Mouse (Mus musculus) hindbrain, embryonic 14.5 days (tissue): Measurements from ENCODE around the gene Snx8. TPM values are rescaled to one million over a fixed set of nuclear protein-coding genes. Genes with fewer than 3 reads are reported as not detected.
"Not testable (repeated sequence)": the region's sequence is repeated elsewhere in the genome, so short reads cannot be mapped to it uniquely, and the experiment has no call there.

Experiments
- ATAC-seq: fragments of 200-750 bp; cut with Nextera tagmentation; 2 replicates; pipeline ENCODE4 v1.8.0; 2017; ENCODE audit warnings: moderate number of reproducible peaks, mild to moderate bottlenecking, moderate TSS enrichment, moderate library complexity; ENCODE audit not compliant: low FRiP score
- DNase-seq: peaks from one replicate; pipeline ENCODE4 v3.0.0-alpha.2; 2015; ENCODE audit warnings: low spot score
- H3K27ac ChIP-seq: fragments of 300-500 bp; sonication (generic); 2 replicates; pipeline ENCODE4 v1.5.1; 2014; ENCODE audit warnings: mild to moderate bottlenecking, moderate library complexity
- H3K27me3 ChIP-seq: fragments of 300-500 bp; sonication (generic); 2 replicates; pipeline ENCODE4 v1.6.1; 2014; ENCODE audit warnings: mild to moderate bottlenecking, low read length, mixed read lengths; ENCODE audit not compliant: control insufficient read depth, insufficient read depth
- H3K36me3 ChIP-seq: fragments of 300-500 bp; sonication (generic); replicated peaks from 2 replicates; pipeline ENCODE4 v1.6.1; 2014; ENCODE audit not compliant: control insufficient read depth, insufficient read depth
- H3K4me1 ChIP-seq: fragments of 300-500 bp; sonication (generic); replicated peaks from 2 replicates; pipeline ENCODE4 v1.6.1; 2014; ENCODE audit warnings: antibody characterized with exemption, low read length, mixed read lengths; ENCODE audit not compliant: control insufficient read depth, insufficient read depth
- H3K4me2 ChIP-seq: fragments of 300-500 bp; sonication (generic); replicated peaks from 2 replicates; pipeline ENCODE4 v1.6.1; 2014; ENCODE audit warnings: mild to moderate bottlenecking, moderate library complexity
- H3K4me3 ChIP-seq: fragments of 300-500 bp; sonication (generic); replicated peaks from 2 replicates; pipeline ENCODE4 v1.5.1; 2014; ENCODE audit warnings: mild to moderate bottlenecking, low read length
- H3K9ac ChIP-seq: fragments of 300-500 bp; sonication (generic); 2 replicates; pipeline ENCODE4 v1.6.1; 2014
- H3K9me3 ChIP-seq: fragments of 300-500 bp; sonication (generic); 2 replicates; pipeline ENCODE4 v1.6.1; 2016; ENCODE audit warnings: low read length; ENCODE audit not compliant: control insufficient read depth
- WGBS: fragments of 180-500 bp; shearing (Covaris S2); extraction: QIAGEN DNeasy Blood & Tissue Kit; methylation state at CpG from one replicate; pipeline ENCODE4 v1.1.7; 2014; 5-methylcytosine and 5-hydroxymethylcytosine counted together
- polyA plus RNA-seq: library from polyadenylated mRNA; unstranded; fragments of >200 nt; fragmentation: Nextera tagmentation; extraction: Ambion mirVana; gene quantifications from 2 replicates; pipeline ENCODE4 v1.2.1, GENCODE M21; 2014

The Snx8 gene
- polyA plus RNA-seq, 1 experiment from 2014 or later: 15.9 TPM

GRCm38 (mm10) chr5:140374226-140374625 is 14.8 kb downstream of the Snx8 start:
- no peak for ATAC-seq

GRCm38 (mm10) chr5:140373711-140374110 is 15.4 kb downstream of the Snx8 start:
- H3K4me3 ChIP-seq: no peak overlapping the region
- H3K4me1 ChIP-seq: no peaks in the 10 kb centered on the region; the same call in 1 of the 2 replicates
- no peak overlapping the region for H3K9ac ChIP-seq
- no peak overlapping the region for H3K27ac ChIP-seq
- H3K36me3 ChIP-seq: no peaks in the 10 kb centered on the region
- no peaks in the 10 kb centered on the region for H3K27me3 ChIP-seq
- H3K9me3 ChIP-seq: no peaks in the 10 kb centered on the region
- H3K4me2 ChIP-seq: no peak overlapping the region
- DNase-seq: no peak
- 81% methylated on average over 2 of the region's 2 CpGs for WGBS
- no peak for ATAC-seq

More at GRCm38 (mm10) chr5:140374226-140374625, 14.8 kb downstream of the Snx8 start:
- no peak overlapping the region for H3K9ac ChIP-seq
- H3K4me2 ChIP-seq: no peak overlapping the region
- H3K4me1 ChIP-seq: no peaks in the 10 kb centered on the region; the same call in 1 of the 2 replicates
- H3K36me3 ChIP-seq: no peaks in the 10 kb centered on the region
- WGBS: 27% methylated on average over 3 of the region's 3 CpGs
- H3K27ac ChIP-seq: no peak overlapping the region
- DNase-seq: no peak
- no peaks in the 10 kb centered on the region for H3K27me3 ChIP-seq
- no peak overlapping the region for H3K4me3 ChIP-seq
- no peaks in the 10 kb centered on the region for H3K9me3 ChIP-seq

- Histone ChIP-seq H3K4me3 (no peak overlapping the region), H3K27me3 (no peaks in the 10 kb centered on the region), H3K27ac (no peak overlapping the region), H3K4me2 (no peak overlapping the region), H3K9ac (no peak overlapping the region), H3K36me3 (no peaks in the 10 kb centered on the region), H3K9me3 (no peaks in the 10 kb centered on the region), H3K4me1 (no peaks in the 10 kb centered on the region; the same call in 1 of the 2 replicates)
- 94% methylated on average over 3 of the region's 3 CpGs for WGBS
- ATAC-seq (no peak), DNase-seq (no peak)
These were observed 17.4 kb downstream of the Snx8 start for GRCm38 (mm10) chr5:140371671-140372070.

GRCm38 (mm10) chr5:140370446-140371254 is 18.4 kb downstream of the Snx8 start:
- Histone ChIP-seq H3K36me3 (no peaks in the 10 kb centered on the region), H3K9ac (no peak overlapping the region), H3K4me1 (no peaks in the 10 kb centered on the region; the same call in 1 of the 2 replicates), H3K27me3 (no peaks in the 10 kb centered on the region), H3K9me3 (no peaks in the 10 kb centered on the region), H3K4me3 (no peak overlapping the region), H3K27ac (no peak overlapping the region), H3K4me2 (no peak overlapping the region)
- ATAC-seq: no peak
- 81% methylated on average over 6 of the region's 6 CpGs for WGBS
- DNase-seq: no peak

GRCm38 (mm10) chr5:140369466-140369865 is 19.6 kb downstream of the Snx8 start:
- no peaks in the 10 kb centered on the region for H3K9me3 ChIP-seq
- H3K9ac ChIP-seq: no peak overlapping the region
- ATAC-seq (no peak), DNase-seq (no peak)
- 85% methylated on average over 2 of the region's 2 CpGs for WGBS
- no peaks in the 10 kb centered on the region; the same call in 1 of the 2 replicates for H3K4me1 ChIP-seq
- H3K27ac ChIP-seq: no peak overlapping the region
- no peak overlapping the region for H3K4me3 ChIP-seq
- H3K27me3 ChIP-seq: no peaks in the 10 kb centered on the region
- H3K36me3 ChIP-seq: no peaks in the 10 kb centered on the region
- H3K4me2 ChIP-seq: no peak overlapping the region

GRCm38 (mm10) chr5:140368926-140369325 is 20.1 kb downstream of the Snx8 start:
- no peak overlapping the region for H3K9ac ChIP-seq
- WGBS: 97% methylated on average over 4 of the region's 4 CpGs

GRCm38 (mm10) chr5:140368126-140368525 is 20.9 kb downstream of the Snx8 start:
- H3K9ac ChIP-seq, H3K4me3 ChIP-seq, H3K27me3 ChIP-seq, H3K4me2 ChIP-seq, H3K36me3 ChIP-seq, H3K9me3 ChIP-seq, H3K27ac ChIP-seq, H3K4me1 ChIP-seq, ATAC-seq, DNase-seq: not testable (repeated sequence)
- WGBS: 88% methylated on average over 2 of the region's 2 CpGs

More at GRCm38 (mm10) chr5:140368926-140369325, 20.1 kb downstream of the Snx8 start:
- no peak for ATAC-seq
- Histone ChIP-seq H3K27ac (no peak overlapping the region), H3K4me1 (no peaks in the 10 kb centered on the region), H3K4me2 (no peak overlapping the region), H3K27me3 (no peaks in the 10 kb centered on the region), H3K36me3 (no peaks in the 10 kb centered on the region), H3K9me3 (no peaks in the 10 kb centered on the region), H3K4me3 (no peak overlapping the region)
- DNase-seq: no peak

- H3K9ac ChIP-seq: no peak overlapping the region
- WGBS: 96% methylated on average over 5 of the region's 5 CpGs
These were observed 24.6 kb downstream of the Snx8 start for GRCm38 (mm10) chr5:140364415-140364814.

GRCm38 (mm10) chr5:140359930-140360674 is 29.0 kb downstream of the Snx8 start:
- Histone ChIP-seq H3K9ac (no peak overlapping the region), H3K4me3 (no peak overlapping the region), H3K9me3 (no peaks in the 10 kb centered on the region), H3K27ac (no peak overlapping the region), H3K4me2 (no peak overlapping the region), H3K27me3 (no peaks in the 10 kb centered on the region), H3K4me1 (no peaks in the 10 kb centered on the region), H3K36me3 (peaks cover 29% of the 10 kb centered on the region)
- no peak for DNase-seq
- ATAC-seq: no peak
- WGBS: 78% methylated on average over 14 of the region's 14 CpGs

More at GRCm38 (mm10) chr5:140364415-140364814, 24.6 kb downstream of the Snx8 start:
- no peaks in the 10 kb centered on the region for H3K4me1 ChIP-seq
- H3K9me3 ChIP-seq: no peaks in the 10 kb centered on the region
- no peak overlapping the region for H3K27ac ChIP-seq
- H3K4me3 ChIP-seq: no peak overlapping the region
- DNase-seq (no peak), ATAC-seq (no peak)
- no peaks in the 10 kb centered on the region for H3K27me3 ChIP-seq
- no peak overlapping the region for H3K4me2 ChIP-seq
- H3K36me3 ChIP-seq: 0 out of 2 replicates have a peak, but pooled peaks cover 4% of the 10 kb centered on the region
